Mouse (Mus musculus) hindbrain, embryonic 15.5 days (tissue): Measurements from ENCODE around the gene Tpst1. TPM values are rescaled to one million over a fixed set of nuclear protein-coding genes. Genes with fewer than 3 reads are reported as not detected.

ENCODE experiments used
- ATAC-seq: fragments of 200-750 bp; cut with Nextera tagmentation; 2 replicates; pipeline ENCODE4 v1.8.0; 2017; ENCODE audit warnings: low read depth, moderate number of reproducible peaks, moderate TSS enrichment; ENCODE audit not compliant: low FRiP score
- H3K27ac ChIP-seq: fragments of 300-500 bp; sonication (generic); replicated peaks from 2 replicates; pipeline ENCODE4 v1.5.1; 2015; ENCODE audit warnings: mild to moderate bottlenecking, inconsistent platforms
- H3K27me3 ChIP-seq: fragments of 300-500 bp; sonication (generic); 2 replicates; pipeline ENCODE4 v1.6.1; 2015; ENCODE audit warnings: control low read depth, inconsistent platforms
- H3K36me3 ChIP-seq: fragments of 300-500 bp; sonication (generic); 2 replicates; pipeline ENCODE4 v1.6.1; 2015; ENCODE audit warnings: control low read depth, inconsistent platforms
- H3K4me1 ChIP-seq: fragments of 300-500 bp; sonication (generic); replicated peaks from 2 replicates; pipeline ENCODE4 v1.6.1; 2015; ENCODE audit warnings: control low read depth, inconsistent platforms
- H3K4me2 ChIP-seq: fragments of 300-500 bp; sonication (generic); 2 replicates; pipeline ENCODE4 v1.6.1; 2015; ENCODE audit warnings: moderate library complexity, mild to moderate bottlenecking, inconsistent platforms
- H3K4me3 ChIP-seq: fragments of 300-500 bp; sonication (generic); 2 replicates; pipeline ENCODE4 v1.5.1; 2015; ENCODE audit warnings: mild to moderate bottlenecking, inconsistent platforms
- H3K9ac ChIP-seq: fragments of 300-500 bp; sonication (generic); 2 replicates; pipeline ENCODE4 v1.6.1; 2015; ENCODE audit warnings: inconsistent platforms
- H3K9me3 ChIP-seq: fragments of 300-500 bp; sonication (generic); 2 replicates; pipeline ENCODE4 v1.6.1; 2016; ENCODE audit warnings: control low read depth, inconsistent platforms
- WGBS: fragments of 180-500 bp; shearing (Covaris S2); methylation state at CpG from one replicate; pipeline ENCODE4 v1.1.7; 2015; 5-methylcytosine and 5-hydroxymethylcytosine counted together
- polyA plus RNA-seq: library from polyadenylated mRNA; unstranded; fragments of >200 nt; fragmentation: Nextera tagmentation; extraction: Ambion mirVana; gene quantifications from 2 replicates; pipeline ENCODE4 v1.2.1, GENCODE M21; 2015

The Tpst1 gene
- polyA plus RNA-seq, 1 experiment from 2014 or later = 59.8 TPM

DNA sequence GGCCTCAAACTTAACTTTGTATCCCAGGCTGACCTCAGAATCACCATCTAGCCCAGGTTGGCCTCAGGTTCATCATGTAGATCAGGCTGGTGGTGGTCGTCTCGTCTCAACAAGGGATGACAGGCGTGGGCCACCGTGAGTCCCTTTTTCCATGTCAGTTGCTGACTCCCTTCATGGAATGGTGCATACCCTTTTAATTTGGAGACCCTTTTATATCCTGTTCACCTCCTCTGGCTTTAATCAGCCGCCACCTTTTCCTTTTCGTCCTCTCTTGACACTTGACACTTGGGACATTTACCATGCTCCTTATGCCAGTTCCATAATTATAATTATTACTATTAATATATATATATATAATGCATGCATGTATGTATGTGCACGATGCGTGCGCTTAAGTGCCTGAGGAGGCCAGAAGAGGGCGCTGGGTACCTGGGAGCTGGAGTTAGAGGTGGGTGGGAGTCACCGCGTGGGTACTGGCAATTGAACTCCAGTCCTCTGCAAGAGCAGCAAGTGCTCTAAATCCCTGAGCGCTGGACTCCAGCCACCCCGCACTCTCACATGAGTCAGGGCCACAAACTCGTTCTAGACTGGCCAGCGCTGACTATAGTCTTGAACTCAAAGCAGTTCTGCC lies 7.0 kb downstream of the Tpst1 start:
- Histone ChIP-seq H3K9ac (peak overlapping the region; percentile 90), H3K27me3 (no peaks in the 10 kb centered on the region), H3K4me1 (peaks cover 17% of the 10 kb centered on the region), H3K27ac (0 out of 2 replicates have a peak overlapping the region, but pooled peaks have one; percentile 84), H3K4me3 (peak overlapping the region; percentile 84), H3K4me2 (peak overlapping the region; percentile 59), H3K9me3 (no peaks in the 10 kb centered on the region), H3K36me3 (0 out of 2 replicates have a peak, but pooled peaks cover 4% of the 10 kb centered on the region)
- peak; percentile 2; the same call in 1 of the 2 replicates for ATAC-seq
- 71% methylated on average over 16 of the region's 16 CpGs for WGBS

GRCm38 (mm10) chr5:130081181-130081881 lies 8.2 kb downstream of the Tpst1 start:
- no peak for ATAC-seq
- H3K36me3 ChIP-seq = 0 out of 2 replicates have a peak, but pooled peaks cover 4% of the 10 kb centered on the region
- no peaks in the 10 kb centered on the region for H3K9me3 ChIP-seq
- no peak overlapping the region for H3K4me2 ChIP-seq
- WGBS = 98% methylated on average over 8 of the region's 8 CpGs
- no peaks in the 10 kb centered on the region for H3K27me3 ChIP-seq
- H3K9ac ChIP-seq = no peak overlapping the region
- no peak overlapping the region for H3K27ac ChIP-seq
- no peak overlapping the region for H3K4me3 ChIP-seq
- peaks cover 17% of the 10 kb centered on the region for H3K4me1 ChIP-seq

- H3K9ac ChIP-seq = no peak overlapping the region
- 0 out of 2 replicates have a peak, but pooled peaks cover 4% of the 10 kb centered on the region for H3K36me3 ChIP-seq
- H3K27me3 ChIP-seq = no peaks in the 10 kb centered on the region
- no peak overlapping the region for H3K27ac ChIP-seq
- peaks cover 17% of the 10 kb centered on the region for H3K4me1 ChIP-seq
- H3K4me2 ChIP-seq = no peak overlapping the region
- ATAC-seq = no peak
- WGBS = 84% methylated on average over 4 of the region's 4 CpGs
- no peaks in the 10 kb centered on the region for H3K9me3 ChIP-seq
- no peak overlapping the region for H3K4me3 ChIP-seq
These were observed 9.3 kb downstream of the Tpst1 start for GRCm38 (mm10) chr5:130082431-130082830.

GRCm38 (mm10) chr5:130084271-130084670 lies 11.1 kb downstream of the Tpst1 start:
- H3K4me1 ChIP-seq = peaks cover 12% of the 10 kb centered on the region
- no peaks in the 10 kb centered on the region for H3K27me3 ChIP-seq
- no peak overlapping the region for H3K9ac ChIP-seq
- no peak for ATAC-seq
- no peaks in the 10 kb centered on the region for H3K9me3 ChIP-seq
- no peak overlapping the region for H3K4me2 ChIP-seq
- H3K27ac ChIP-seq = no peak overlapping the region
- 93% methylated on average over 3 of the region's 3 CpGs for whole genome bisulfite sequencing
- no peak overlapping the region for H3K4me3 ChIP-seq
- H3K36me3 ChIP-seq = 0 out of 2 replicates have a peak, but pooled peaks cover 4% of the 10 kb centered on the region

- H3K36me3 ChIP-seq = no peaks in the 10 kb centered on the region
- H3K9ac ChIP-seq = no peak overlapping the region
- H3K27me3 ChIP-seq = no peaks in the 10 kb centered on the region
- H3K9me3 ChIP-seq = no peaks in the 10 kb centered on the region
- no peak overlapping the region for H3K27ac ChIP-seq
- ATAC-seq = no peak
- H3K4me1 ChIP-seq = no peaks in the 10 kb centered on the region
- no peak overlapping the region for H3K4me2 ChIP-seq
- 92% methylated on average over 7 of the region's 7 CpGs for WGBS
- no peak overlapping the region for H3K4me3 ChIP-seq
These were observed 14.9 kb downstream of the Tpst1 start for GRCm38 (mm10) chr5:130088008-130088407.

- H3K36me3 ChIP-seq = no peaks in the 10 kb centered on the region
- H3K27ac ChIP-seq = no peak overlapping the region
- WGBS = 90% methylated on average over 4 of the region's 4 CpGs
- ATAC-seq = no peak
- H3K9me3 ChIP-seq = no peaks in the 10 kb centered on the region
- no peaks in the 10 kb centered on the region for H3K4me1 ChIP-seq
- no peak overlapping the region for H3K4me3 ChIP-seq
- no peaks in the 10 kb centered on the region for H3K27me3 ChIP-seq
- no peak overlapping the region for H3K4me2 ChIP-seq
- no peak overlapping the region for H3K9ac ChIP-seq
These were observed 15.5 kb downstream of the Tpst1 start for GRCm38 (mm10) chr5:130088612-130089011.

GRCm38 (mm10) chr5:130089177-130089576 lies 16.1 kb downstream of the Tpst1 start:
- Histone ChIP-seq H3K36me3 (no peaks in the 10 kb centered on the region), H3K4me3 (no peak overlapping the region), H3K27me3 (no peaks in the 10 kb centered on the region), H3K4me2 (no peak overlapping the region), H3K4me1 (no peaks in the 10 kb centered on the region), H3K27ac (no peak overlapping the region), H3K9me3 (no peaks in the 10 kb centered on the region), H3K9ac (no peak overlapping the region)
- no peak for ATAC-seq
- 84% methylated on average over 7 of the region's 7 CpGs for WGBS

GRCm38 (mm10) chr5:130089626-130090393 lies 16.7 kb downstream of the Tpst1 start:
- no peak overlapping the region for H3K4me3 ChIP-seq
- H3K36me3 ChIP-seq = no peaks in the 10 kb centered on the region
- H3K27ac ChIP-seq = no peak overlapping the region
- H3K4me2 ChIP-seq = no peak overlapping the region
- no peak for ATAC-seq
- no peaks in the 10 kb centered on the region for H3K27me3 ChIP-seq
- H3K9ac ChIP-seq = no peak overlapping the region
- no peaks in the 10 kb centered on the region for H3K9me3 ChIP-seq
- no peaks in the 10 kb centered on the region for H3K4me1 ChIP-seq
- WGBS = 94% methylated on average over 18 of the region's 18 CpGs

- H3K9me3 ChIP-seq = no peaks in the 10 kb centered on the region
- no peak overlapping the region for H3K27ac ChIP-seq
- no peak overlapping the region for H3K9ac ChIP-seq
- no peak overlapping the region for H3K4me3 ChIP-seq
- no peaks in the 10 kb centered on the region for H3K4me1 ChIP-seq
- ATAC-seq = no peak
- WGBS = 51% methylated on average over 12 of the region's 12 CpGs
- H3K36me3 ChIP-seq = peaks cover 4% of the 10 kb centered on the region
- H3K27me3 ChIP-seq = no peaks in the 10 kb centered on the region
- H3K4me2 ChIP-seq = no peak overlapping the region
These were observed 23.6 kb downstream of the Tpst1 start for GRCm38 (mm10) chr5:130096754-130097153.

DNA sequence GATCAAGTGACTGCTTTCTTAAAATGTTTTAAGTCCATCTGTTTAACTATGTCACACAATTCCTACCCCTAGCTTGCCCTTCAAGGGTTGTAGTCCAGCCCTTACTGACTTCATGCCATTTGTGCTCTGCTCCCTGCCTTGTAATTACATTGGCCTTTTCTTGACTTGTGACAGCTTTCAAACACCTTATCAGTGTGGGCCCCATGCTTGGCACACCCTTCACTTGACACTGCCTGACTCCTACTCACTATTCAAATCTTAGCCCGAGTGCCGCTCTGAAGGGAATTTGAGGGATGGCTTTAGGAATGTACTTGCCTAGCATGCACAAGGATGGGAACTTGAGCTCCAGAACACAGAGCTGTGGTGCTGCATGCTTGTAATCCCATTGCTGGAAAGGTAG lies 24.7 kb downstream of the Tpst1 start:
- no peaks in the 10 kb centered on the region for H3K4me1 ChIP-seq
- no peak overlapping the region for H3K4me2 ChIP-seq
- no peak overlapping the region for H3K27ac ChIP-seq
- WGBS = 84% methylated on average over 2 of the region's 2 CpGs
- no peak overlapping the region for H3K4me3 ChIP-seq
- H3K9me3 ChIP-seq = no peaks in the 10 kb centered on the region
- H3K27me3 ChIP-seq = no peaks in the 10 kb centered on the region
- peaks cover 14% of the 10 kb centered on the region for H3K36me3 ChIP-seq
- ATAC-seq = no peak
- no peak overlapping the region for H3K9ac ChIP-seq

DNA sequence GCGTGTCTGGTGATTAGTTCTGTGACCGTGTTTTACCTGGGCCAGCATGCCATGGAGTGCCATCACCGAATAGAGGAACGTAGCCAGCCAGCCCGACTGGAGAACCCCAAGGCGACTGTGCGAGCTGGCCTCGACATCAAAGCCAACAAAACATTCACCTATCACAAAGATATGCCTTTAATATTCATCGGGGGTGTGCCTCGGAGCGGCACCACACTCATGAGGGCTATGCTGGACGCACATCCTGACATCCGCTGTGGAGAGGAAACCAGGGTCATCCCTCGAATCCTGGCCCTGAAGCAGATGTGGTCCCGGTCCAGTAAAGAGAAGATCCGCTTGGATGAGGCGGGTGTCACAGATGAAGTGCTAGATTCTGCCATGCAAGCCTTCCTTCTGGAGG lies 28.6 kb downstream of the Tpst1 start:
- no peak overlapping the region for H3K4me3 ChIP-seq
- H3K27me3 ChIP-seq = no peaks in the 10 kb centered on the region
- 95% methylated on average over 17 of the region's 17 CpGs for WGBS
- H3K36me3 ChIP-seq = peaks cover 25% of the 10 kb centered on the region
- H3K27ac ChIP-seq = no peak overlapping the region
- H3K4me2 ChIP-seq = no peak overlapping the region
- no peak for ATAC-seq
- no peak overlapping the region for H3K9ac ChIP-seq
- no peaks in the 10 kb centered on the region for H3K9me3 ChIP-seq
- H3K4me1 ChIP-seq = no peaks in the 10 kb centered on the region

DNA sequence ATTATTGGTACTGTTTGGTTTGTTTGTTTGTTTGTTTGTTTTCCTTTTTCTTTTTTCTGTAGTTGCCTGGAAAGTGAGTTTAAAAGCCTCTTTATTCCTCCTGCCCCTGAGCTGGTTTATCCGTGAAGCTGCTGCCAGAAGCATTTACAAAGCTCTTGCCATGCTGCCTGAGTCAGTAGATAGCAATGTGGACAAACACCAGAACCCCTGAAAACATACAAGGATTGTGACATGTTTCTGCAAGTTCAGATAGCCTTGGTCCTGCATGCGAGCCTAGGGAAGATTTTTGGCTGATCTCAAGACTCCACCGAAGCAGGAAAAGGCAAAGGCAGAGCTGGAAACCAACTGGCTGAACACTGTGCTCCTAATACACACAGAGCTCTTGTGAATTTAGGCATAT lies 36.2 kb downstream of the Tpst1 start:
- Histone ChIP-seq H3K4me1 (no peaks in the 10 kb centered on the region), H3K36me3 (peaks cover 17% of the 10 kb centered on the region), H3K9me3 (no peaks in the 10 kb centered on the region), H3K27me3 (no peaks in the 10 kb centered on the region), H3K4me3 (no peak overlapping the region), H3K4me2 (no peak overlapping the region), H3K27ac (no peak overlapping the region), H3K9ac (no peak overlapping the region)
- no peak for ATAC-seq
- WGBS = 96% methylated on average over 3 of the region's 3 CpGs
